Mouse (Mus musculus): ENCODE measurements around the gene Pknox2.

The Pknox2 gene

GRCm38 (mm10) chr9:37136340-37136739 is 10.9 kb downstream of the Pknox2 start:
- TF ChIP-seq POU5F1 (IDR thresholded peaks at IDR 0.05; ENCODE audit: borderline replicate concordance, low read length), result no peak
- no peak for TF ChIP-seq NANOG (IDR thresholded peaks at IDR 0.05; ENCODE audit: borderline replicate concordance, low read length)
- TF ChIP-seq CTCF (conservative IDR thresholded peaks at IDR 0.05; ENCODE audit: low read length), result no peak
- Histone ChIP-seq H3K36me3 (ENCODE audit: insufficient read depth, low read length) (no peaks in the 10 kb centered on the region), H3K9me3 (ENCODE audit: low read length) (no peaks in the 10 kb centered on the region), H3K27me3 (ENCODE audit: insufficient read depth, low read length) (peaks cover 38% of the 10 kb centered on the region), H3K4me1 (replicated peaks; ENCODE audit: low read depth, low read length) (peaks cover 35% of the 10 kb centered on the region), H3K4me3 (replicated peaks; ENCODE audit: low read length) (no peak overlapping the region)

DNA sequence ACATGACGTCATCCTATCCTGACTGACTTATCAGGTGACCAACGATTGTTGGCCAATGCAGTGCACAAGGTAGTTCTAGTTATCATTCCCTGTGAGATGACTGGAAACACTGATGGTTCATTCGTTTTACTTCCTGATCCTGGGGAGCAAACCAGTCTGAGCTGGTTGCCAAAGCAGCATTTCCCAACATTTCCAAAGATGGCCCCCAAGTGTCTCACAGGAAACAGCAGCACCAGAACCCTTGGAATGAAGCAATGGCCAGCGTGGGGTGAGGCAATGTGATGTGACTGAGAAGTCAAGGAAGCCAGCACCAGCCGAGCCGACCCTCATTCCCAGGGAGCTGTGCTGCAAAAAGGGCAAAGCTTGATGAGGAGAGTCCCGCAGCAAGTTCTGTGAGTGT is 13.7 kb downstream of the Pknox2 start:
- no peak for TF ChIP-seq POU5F1 (IDR thresholded peaks at IDR 0.05; ENCODE audit: borderline replicate concordance, low read length)
- no peak for TF ChIP-seq CTCF (conservative IDR thresholded peaks at IDR 0.05; ENCODE audit: low read length)
- no peak for TF ChIP-seq NANOG (IDR thresholded peaks at IDR 0.05; ENCODE audit: borderline replicate concordance, low read length)
- no peak overlapping the region for H3K4me3 ChIP-seq (replicated peaks; ENCODE audit: low read length)
- H3K36me3 ChIP-seq (ENCODE audit: insufficient read depth, low read length), result no peaks in the 10 kb centered on the region

GRCm38 (mm10) chr9:37129046-37129445 is 18.2 kb downstream of the Pknox2 start:
- Histone ChIP-seq H3K9me3 (ENCODE audit: low read length) (no peaks in the 10 kb centered on the region), H3K27me3 (ENCODE audit: insufficient read depth, low read length) (peaks cover 16% of the 10 kb centered on the region; the same call in 1 of the 2 replicates), H3K4me3 (replicated peaks; ENCODE audit: low read length) (no peak overlapping the region), H3K36me3 (ENCODE audit: insufficient read depth, low read length) (no peaks in the 10 kb centered on the region), H3K4me1 (replicated peaks; ENCODE audit: low read depth, low read length) (peaks cover 9% of the 10 kb centered on the region)
- TF ChIP-seq CTCF (conservative IDR thresholded peaks at IDR 0.05; ENCODE audit: low read length), result no peak
- no peak for TF ChIP-seq NANOG (IDR thresholded peaks at IDR 0.05; ENCODE audit: borderline replicate concordance, low read length)
- TF ChIP-seq POU5F1 (IDR thresholded peaks at IDR 0.05; ENCODE audit: borderline replicate concordance, low read length), result no peak

More for the DNA sequence above, 13.7 kb downstream of the Pknox2 start:
- H3K9me3 ChIP-seq (ENCODE audit: low read length), result no peaks in the 10 kb centered on the region
- H3K27me3 ChIP-seq (ENCODE audit: insufficient read depth, low read length), result peaks cover 19% of the 10 kb centered on the region
- peaks cover 10% of the 10 kb centered on the region for H3K4me1 ChIP-seq (replicated peaks; ENCODE audit: low read depth, low read length)

DNA sequence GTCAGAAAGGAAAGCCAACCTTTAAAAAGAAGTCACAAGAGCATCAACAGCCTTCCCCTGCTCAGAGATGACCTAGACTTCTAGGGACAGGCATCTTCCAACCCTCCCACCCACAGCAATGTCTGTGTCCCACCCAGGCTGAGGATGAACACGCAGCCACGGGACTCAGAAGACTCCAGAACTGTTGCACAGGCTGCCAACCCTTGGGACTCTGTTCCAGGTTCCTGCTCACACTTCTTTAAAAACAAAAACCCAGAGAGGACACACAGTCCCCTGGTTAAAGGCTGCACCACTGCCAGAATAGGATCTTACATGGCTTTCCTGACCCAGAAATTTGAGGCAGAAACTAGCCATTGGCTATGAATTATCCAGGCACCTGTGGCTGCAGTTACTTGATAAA is 21.0 kb downstream of the Pknox2 start:
- Histone ChIP-seq H3K9me3 (ENCODE audit: low read length) (no peaks in the 10 kb centered on the region), H3K27me3 (ENCODE audit: insufficient read depth, low read length) (peaks cover 28% of the 10 kb centered on the region), H3K4me1 (replicated peaks; ENCODE audit: low read depth, low read length) (no peaks in the 10 kb centered on the region), H3K36me3 (ENCODE audit: insufficient read depth, low read length) (no peaks in the 10 kb centered on the region), H3K4me3 (replicated peaks; ENCODE audit: low read length) (no peak overlapping the region)
- no peak for TF ChIP-seq CTCF (conservative IDR thresholded peaks at IDR 0.05; ENCODE audit: low read length)
- TF ChIP-seq POU5F1 (IDR thresholded peaks at IDR 0.05; ENCODE audit: borderline replicate concordance, low read length), result no peak
- no peak for TF ChIP-seq NANOG (IDR thresholded peaks at IDR 0.05; ENCODE audit: borderline replicate concordance, low read length)

DNA sequence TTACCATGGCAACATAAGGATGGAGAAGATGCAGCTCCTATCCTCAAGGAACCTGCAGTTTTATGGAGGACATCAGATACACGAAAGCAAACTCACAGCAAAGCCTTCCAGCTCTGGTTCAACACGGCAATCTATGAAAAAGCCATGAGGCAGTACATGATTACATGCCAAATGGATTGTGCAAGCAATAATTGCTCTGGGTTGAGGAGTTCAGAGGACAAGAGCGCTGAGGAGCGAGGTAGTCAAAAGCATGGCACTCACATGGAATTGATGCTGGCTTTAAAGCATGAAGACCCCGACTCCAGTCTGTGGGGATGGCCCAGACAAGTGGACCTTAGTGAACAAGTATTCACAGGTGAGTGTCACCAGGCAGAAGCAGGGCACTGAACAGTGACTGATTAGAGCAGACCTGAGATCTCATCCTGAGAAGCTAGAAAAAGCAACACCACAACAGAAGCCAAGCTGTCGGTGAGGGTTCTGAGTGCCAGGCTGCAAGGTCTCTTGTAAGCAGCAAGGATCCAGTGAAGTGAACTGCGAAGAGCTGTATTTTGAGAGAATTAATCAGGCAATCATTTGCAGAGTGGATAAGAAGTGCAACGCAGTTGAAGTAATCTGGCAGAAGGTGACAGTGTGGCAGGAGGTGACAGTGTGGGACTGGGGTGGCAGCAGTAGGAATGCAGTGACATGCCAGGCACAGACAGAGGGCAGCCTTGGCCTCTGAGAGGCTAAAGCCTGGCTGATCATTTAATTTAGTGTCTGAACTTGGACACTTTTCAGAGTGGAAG is 22.3 kb downstream of the Pknox2 start:
- Histone ChIP-seq H3K4me1 (replicated peaks; ENCODE audit: low read depth, low read length) (no peaks in the 10 kb centered on the region), H3K9me3 (ENCODE audit: low read length) (no peaks in the 10 kb centered on the region), H3K4me3 (replicated peaks; ENCODE audit: low read length) (no peak overlapping the region), H3K27me3 (ENCODE audit: insufficient read depth, low read length) (peaks cover 35% of the 10 kb centered on the region), H3K36me3 (ENCODE audit: insufficient read depth, low read length) (no peaks in the 10 kb centered on the region)
- no peak for TF ChIP-seq POU5F1 (IDR thresholded peaks at IDR 0.05; ENCODE audit: borderline replicate concordance, low read length)
- no peak for TF ChIP-seq NANOG (IDR thresholded peaks at IDR 0.05; ENCODE audit: borderline replicate concordance, low read length)
- TF ChIP-seq CTCF (conservative IDR thresholded peaks at IDR 0.05; ENCODE audit: low read length), result no peak

DNA sequence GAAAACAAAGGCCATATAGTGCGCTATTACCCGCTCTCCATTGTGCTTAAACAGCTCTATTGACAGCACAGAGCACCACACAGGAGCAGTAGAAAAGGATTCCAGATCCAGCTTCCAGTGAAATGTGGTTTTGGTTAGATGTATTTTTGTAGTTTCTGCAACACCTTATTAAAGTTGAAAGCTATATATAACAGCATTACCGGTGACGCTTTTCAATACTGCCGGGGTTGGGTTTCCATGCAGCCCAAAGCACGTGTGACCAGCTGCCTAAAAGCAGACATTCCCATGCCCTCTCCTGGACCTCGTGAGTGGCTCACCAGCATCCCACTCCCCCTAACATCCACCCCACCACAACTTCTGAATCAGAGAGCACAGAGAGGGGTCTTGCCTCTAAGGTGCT is 23.8 kb downstream of the Pknox2 start:
- H3K9me3 ChIP-seq (ENCODE audit: low read length), result no peaks in the 10 kb centered on the region
- no peak overlapping the region for H3K4me3 ChIP-seq (replicated peaks; ENCODE audit: low read length)
- H3K27me3 ChIP-seq (ENCODE audit: insufficient read depth, low read length), result peaks cover 37% of the 10 kb centered on the region
- TF ChIP-seq CTCF (conservative IDR thresholded peaks at IDR 0.05; ENCODE audit: low read length), result no peak
- TF ChIP-seq POU5F1 (IDR thresholded peaks at IDR 0.05; ENCODE audit: borderline replicate concordance, low read length), result no peak
- no peaks in the 10 kb centered on the region for H3K36me3 ChIP-seq (ENCODE audit: insufficient read depth, low read length)
- no peaks in the 10 kb centered on the region for H3K4me1 ChIP-seq (replicated peaks; ENCODE audit: low read depth, low read length)

DNA sequence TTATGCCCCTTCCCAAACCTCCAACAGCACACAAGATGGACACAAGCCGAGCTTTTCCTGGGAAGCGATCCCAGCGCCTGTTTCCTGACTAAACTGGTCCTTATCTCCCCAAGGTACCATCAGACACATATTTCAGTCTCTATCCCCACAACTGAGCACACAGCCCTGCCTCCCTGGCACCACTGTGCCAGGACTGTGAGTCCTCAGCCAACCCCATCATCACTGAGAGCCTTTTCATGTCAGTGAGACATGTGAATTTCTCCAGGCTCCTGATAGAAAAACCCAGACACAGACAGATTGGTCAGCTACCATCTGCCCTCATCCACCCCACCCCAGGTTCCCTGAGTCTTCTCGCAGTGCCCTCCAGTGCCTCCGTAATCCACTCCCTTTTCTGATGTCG is 24.2 kb downstream of the Pknox2 start:
- Histone ChIP-seq H3K36me3 (ENCODE audit: insufficient read depth, low read length) (no peaks in the 10 kb centered on the region), H3K9me3 (ENCODE audit: low read length) (no peaks in the 10 kb centered on the region), H3K4me1 (replicated peaks; ENCODE audit: low read depth, low read length) (peaks cover 2% of the 10 kb centered on the region), H3K27me3 (ENCODE audit: insufficient read depth, low read length) (peaks cover 37% of the 10 kb centered on the region), H3K4me3 (replicated peaks; ENCODE audit: low read length) (no peak overlapping the region)
- TF ChIP-seq CTCF (conservative IDR thresholded peaks at IDR 0.05; ENCODE audit: low read length) (no peak), NANOG (IDR thresholded peaks at IDR 0.05; ENCODE audit: borderline replicate concordance, low read length) (no peak), POU5F1 (IDR thresholded peaks at IDR 0.05; ENCODE audit: borderline replicate concordance, low read length) (no peak)

GRCm38 (mm10) chr9:37122381-37122780 is 24.8 kb downstream of the Pknox2 start:
- Histone ChIP-seq H3K4me3 (replicated peaks; ENCODE audit: low read length) (no peak overlapping the region), H3K9me3 (ENCODE audit: low read length) (no peaks in the 10 kb centered on the region)
- no peak for TF ChIP-seq POU5F1 (IDR thresholded peaks at IDR 0.05; ENCODE audit: borderline replicate concordance, low read length)
- no peak for TF ChIP-seq NANOG (IDR thresholded peaks at IDR 0.05; ENCODE audit: borderline replicate concordance, low read length)
- no peak for TF ChIP-seq CTCF (conservative IDR thresholded peaks at IDR 0.05; ENCODE audit: low read length)

More at GRCm38 (mm10) chr9:37122381-37122780, 24.8 kb downstream of the Pknox2 start:
- no peaks in the 10 kb centered on the region for H3K36me3 ChIP-seq (ENCODE audit: insufficient read depth, low read length)
- H3K27me3 ChIP-seq (ENCODE audit: insufficient read depth, low read length), result peaks cover 37% of the 10 kb centered on the region
- peaks cover 8% of the 10 kb centered on the region for H3K4me1 ChIP-seq (replicated peaks; ENCODE audit: low read depth, low read length)

All from E14TG2a.4 (cell line).